Mouse (Mus musculus) CH12.LX (cell line): Measurements from ENCODE around the gene Otud7b.

Source experiments
- BHLHE40 ChIP-seq: IDR thresholded peaks from 2 replicates; pipeline ENCODE4 v1.6.1; 2011; ENCODE audit warnings: mild to moderate bottlenecking, low read depth, low read length, improper control_type of control experiment
- CHD2 ChIP-seq: IDR thresholded peaks from 2 replicates; pipeline ENCODE4 v1.6.1; 2011; ENCODE audit warnings: low read length, improper control_type of control experiment
- CTCF ChIP-seq, 2 experiments: IDR thresholded peaks in 1 of 2; conservative IDR thresholded peaks in 1 of 2; 2 replicates each; pipeline ENCODE4 v1.5.1; 2011 to 2012; ENCODE audit warnings: low read depth in 2 of 2, low read length in 2 of 2, improper control_type of control experiment in 1 of 2, inconsistent platforms in 1 of 2, mild to moderate bottlenecking in 1 of 2, moderate library complexity in 1 of 2
- E2F4 ChIP-seq: IDR thresholded peaks from 2 replicates; pipeline ENCODE4 v1.6.1; 2011; ENCODE audit warnings: low read depth, low read length, improper control_type of control experiment; ENCODE audit not compliant: insufficient replicate concordance
- GABPA ChIP-seq: IDR thresholded peaks from 2 replicates; pipeline ENCODE4 v1.6.1; 2012; ENCODE audit warnings: low read depth, low read length, improper control_type of control experiment, inconsistent platforms; ENCODE audit not compliant: insufficient replicate concordance
- HCFC1 ChIP-seq: IDR thresholded peaks from 2 replicates; pipeline ENCODE4 v1.6.1; 2012; ENCODE audit warnings: low read depth, mild to moderate bottlenecking, inconsistent platforms, low read length, improper control_type of control experiment
- POLR2A ChIP-seq: IDR thresholded peaks from 2 replicates; pipeline ENCODE4 v1.6.1; 2011; ENCODE audit warnings: low read depth, mild to moderate bottlenecking, improper control_type of control experiment, low read length
- RCOR1 ChIP-seq: conservative IDR thresholded peaks from 2 replicates; pipeline ENCODE4 v1.6.1; 2012; ENCODE audit warnings: low read depth, mild to moderate bottlenecking, inconsistent platforms, low read length, improper control_type of control experiment
- TCF12 ChIP-seq: IDR thresholded peaks from 2 replicates; pipeline ENCODE4 v1.6.1; 2014; ENCODE audit warnings: low read depth, mild to moderate bottlenecking, inconsistent platforms, low read length, improper control_type of control experiment
- USF1 ChIP-seq: IDR thresholded peaks from 2 replicates; pipeline ENCODE4 v1.6.1; 2014; ENCODE audit warnings: low read depth, mild to moderate bottlenecking, inconsistent platforms, low read length, improper control_type of control experiment
- ZMIZ1 ChIP-seq: IDR thresholded peaks from 2 replicates; pipeline ENCODE4 v1.6.1; 2012; ENCODE audit warnings: low read depth, mild to moderate bottlenecking, inconsistent platforms, low read length, improper control_type of control experiment

DNA sequence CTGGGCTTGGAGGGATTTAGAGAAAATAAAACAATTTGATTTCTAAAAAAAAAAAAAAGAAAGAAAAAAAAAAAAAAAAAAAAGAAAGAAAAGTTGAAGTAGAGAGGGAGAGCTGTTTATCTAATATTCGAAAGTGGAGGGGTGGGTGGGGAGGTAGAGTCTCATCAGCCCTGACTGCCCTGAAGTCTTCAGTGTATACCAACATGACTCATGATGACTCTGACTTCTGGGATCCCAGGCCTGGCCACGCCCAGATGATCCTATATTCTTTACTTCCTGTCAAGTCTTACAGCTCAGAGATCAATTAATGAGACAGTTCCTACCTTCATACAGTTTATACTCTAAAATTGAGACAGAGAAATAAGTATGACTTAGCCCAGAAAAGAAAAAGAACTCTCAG is 17.1 kb upstream of the Otud7b start:
- no peak for TF ChIP-seq POLR2A
- TF ChIP-seq USF1 = no peak
- no peak for TF ChIP-seq E2F4
- no peak for TF ChIP-seq CHD2
- TF ChIP-seq GABPA = no peak
- no peak for TF ChIP-seq TCF12
- TF ChIP-seq CTCF (conservative IDR thresholded peaks at IDR 0.05 in 1 of 2, IDR thresholded peaks at IDR 0.05 in 1 of 2; ENCODE audit: low read depth in 2 of 2, low read length in 2 of 2) = no peak
- no peak for TF ChIP-seq HCFC1
- TF ChIP-seq BHLHE40 = no peak
- no peak for TF ChIP-seq ZMIZ1
- no peak for TF ChIP-seq RCOR1
